Mouse (Mus musculus) spleen, postnatal 14 days (tissue): ENCODE results near the gene Hist1h3f.
"Not testable (repeated sequence)": the region's sequence is repeated elsewhere in the genome, so short reads cannot be mapped to it uniquely, and the experiment has no call there.

Source experiments
- DNase-seq, 2 experiments: peaks; one replicate each; pipeline ENCODE4 v3.0.0; 2021 to 2022; ENCODE audit warnings: low spot score in 2 of 2

Gene Hist1h3f

GRCm38 (mm10) chr13:23537006-23537710 lies 6.7 kb upstream of the Hist1h3f start:
- no peak for DNase-seq

- DNase-seq = no peak
These were observed 5.6 kb upstream of the Hist1h3f start for GRCm38 (mm10) chr13:23538249-23538648.

GRCm38 (mm10) chr13:23539821-23540220 lies 4.0 kb upstream of the Hist1h3f start:
- not testable (repeated sequence) for DNase-seq

- no peak for DNase-seq
These were observed 2.4 kb upstream of the Hist1h3f start for GRCm38 (mm10) chr13:23541497-23541896.

- not testable (repeated sequence) for DNase-seq
These were observed 1.4 kb upstream of the Hist1h3f start for GRCm38 (mm10) chr13:23542225-23542980.

GRCm38 (mm10) chr13:23542999-23543607 lies 749 bp upstream of the Hist1h3f start, which contains the start of gene Hist1h2bh:
Gene Hist1h2bh, minus strand, starts transcription at chr13:23543392.
- peak; percentile 62 to 67 for DNase-seq

GRCm38 (mm10) chr13:23544787-23545120 lies 902 bp downstream of the Hist1h3f start:
- not testable (repeated sequence) for DNase-seq

- DNase-seq = no peak
These were observed 2.8 kb downstream of the Hist1h3f start for GRCm38 (mm10) chr13:23546694-23547093.

GRCm38 (mm10) chr13:23550761-23551145 lies 6.9 kb downstream of the Hist1h3f start:
- DNase-seq = no peak

- peak; percentile 85 to 90 for DNase-seq
These were observed 7.4 kb downstream of the Hist1h3f start, which contains the start of gene Hist1h4f for GRCm38 (mm10) chr13:23551146-23551834. Gene Hist1h4f, minus strand, starts transcription at chr13:23551648.

- DNase-seq = no peak
These were observed 8.4 kb downstream of the Hist1h3f start for GRCm38 (mm10) chr13:23551931-23552914.

GRCm38 (mm10) chr13:23552962-23553361 lies 9.1 kb downstream of the Hist1h3f start, which contains the start of gene Hist1h1d:
Gene Hist1h1d, plus strand, starts transcription at chr13:23553262.
- no peak for DNase-seq

GRCm38 (mm10) chr13:23554393-23554792 lies 10.5 kb downstream of the Hist1h3f start:
- no peak for DNase-seq

- peak; percentile 89 for DNase-seq
These were observed 11.3 kb downstream of the Hist1h3f start for GRCm38 (mm10) chr13:23554925-23555838.

GRCm38 (mm10) chr13:23555839-23556416 lies 12.1 kb downstream of the Hist1h3f start:
- peak; percentile 47 to 68 for DNase-seq

GRCm38 (mm10) chr13:23556906-23557305 lies 13.1 kb downstream of the Hist1h3f start:
- DNase-seq = no peak

- not testable (repeated sequence) for DNase-seq
These were observed 16.8 kb downstream of the Hist1h3f start for GRCm38 (mm10) chr13:23560699-23561098.

GRCm38 (mm10) chr13:23561531-23561882 lies 17.7 kb downstream of the Hist1h3f start:
- not testable (repeated sequence) for DNase-seq
